Mouse (Mus musculus): ENCODE results near the gene Zcwpw1. TPM values are rescaled to one million over a fixed set of nuclear protein-coding genes. Genes with fewer than 3 reads are reported as not detected.

The Zcwpw1 gene
- polyA plus RNA-seq (2015; fragmentation: Nextera tagmentation; extraction: Ambion mirVana) = 9.2 and 10.5 TPM in 2 replicates

GRCm38 (mm10) chr5:137787151-137787928 is at the start of gene Zcwpw1, which contains the start of gene Mepce:
Gene Zcwpw1 (plus strand): TSS chr5:137787798.
Gene Mepce (minus strand): TSS chr5:137787655.

GRCm38 (mm10) chr5:137741023-137741931 is 46.3 kb upstream of the Zcwpw1 start, which contains the start of gene Nyap1:
Gene Nyap1 (minus strand): TSS chr5:137741607.

GRCm38 (mm10) chr5:137745214-137746171 is 42.1 kb upstream of the Zcwpw1 start, which contains the start of gene Tsc22d4:
Gene Tsc22d4 (plus strand): TSS chr5:137745730.

GRCm38 (mm10) chr5:137778635-137779034 is 9.0 kb upstream of the Zcwpw1 start, which contains the start of gene Ppp1r35:
Gene Ppp1r35 (plus strand): TSS chr5:137778849.

GRCm38 (mm10) chr5:137835966-137836520 is 48.4 kb downstream of the Zcwpw1 start, which contains the start of gene Pilra:
Gene Pilra (minus strand): TSS chr5:137836281.

GRCm38 (mm10) chr5:137857960-137858710 is 70.5 kb downstream of the Zcwpw1 start, which contains the start of gene Pilrb1:
Gene Pilrb1 (minus strand): TSS chr5:137858106.

GRCm38 (mm10) chr5:137871644-137872380 is 84.2 kb downstream of the Zcwpw1 start, which contains the start of gene Pilrb2:
Gene Pilrb2 (minus strand): TSS chr5:137871815.

Other genes with a start within 250 kb of the Zcwpw1 start
- 159 and 196 TPM in 2 replicates for gene Actl6b, start 234.3 kb upstream of the Zcwpw1 start, polyA plus RNA-seq (2015; fragmentation: Nextera tagmentation; extraction: Ambion mirVana)
- gene Tfr2, start 218.0 kb upstream of the Zcwpw1 start, polyA plus RNA-seq (2015; fragmentation: Nextera tagmentation; extraction: Ambion mirVana) = 9.2 and 12.8 TPM in 2 replicates
- 95.2 and 98.7 TPM in 2 replicates for gene Mospd3, start 186.7 kb upstream of the Zcwpw1 start, polyA plus RNA-seq (2015; fragmentation: Nextera tagmentation; extraction: Ambion mirVana)
- 52.0 and 67.0 TPM in 2 replicates for gene Pcolce, start 174.0 kb upstream of the Zcwpw1 start, polyA plus RNA-seq (2015; fragmentation: Nextera tagmentation; extraction: Ambion mirVana)
- 0.14 TPM in 1 of 2 replicates, not detected in the other for gene Fbxo24, start 158.8 kb upstream of the Zcwpw1 start, polyA plus RNA-seq (2015; fragmentation: Nextera tagmentation; extraction: Ambion mirVana)
- gene Lrch4, start 158.7 kb upstream of the Zcwpw1 start, polyA plus RNA-seq (2015; fragmentation: Nextera tagmentation; extraction: Ambion mirVana) = 17.9 and 18.3 TPM in 2 replicates
- 2.6 and 5.1 TPM in 2 replicates for gene Gm20605, start 158.6 kb upstream of the Zcwpw1 start, polyA plus RNA-seq (2015; fragmentation: Nextera tagmentation; extraction: Ambion mirVana)
- gene Sap25, start 146.5 kb upstream of the Zcwpw1 start, polyA plus RNA-seq (2015; fragmentation: Nextera tagmentation; extraction: Ambion mirVana) = 3.2 and 4.3 TPM in 2 replicates
- 0.13 and 0.28 TPM in 2 replicates for gene Irs3, start 142.1 kb upstream of the Zcwpw1 start, polyA plus RNA-seq (2015; fragmentation: Nextera tagmentation; extraction: Ambion mirVana)
- gene Agfg2, start 103.1 kb upstream of the Zcwpw1 start, polyA plus RNA-seq (2015; fragmentation: Nextera tagmentation; extraction: Ambion mirVana) = 23.7 and 24.8 TPM in 2 replicates
- 26.4 and 29.9 TPM in 2 replicates for gene Nyap1, start 46.2 kb upstream of the Zcwpw1 start, polyA plus RNA-seq (2015; fragmentation: Nextera tagmentation; extraction: Ambion mirVana)
- gene Tsc22d4, start 42.1 kb upstream of the Zcwpw1 start, polyA plus RNA-seq (2015; fragmentation: Nextera tagmentation; extraction: Ambion mirVana) = 413 and 448 TPM in 2 replicates
- 53.2 and 55.8 TPM in 2 replicates for gene Ppp1r35, start 8.9 kb upstream of the Zcwpw1 start, polyA plus RNA-seq (2015; fragmentation: Nextera tagmentation; extraction: Ambion mirVana)
- 14.7 and 15.7 TPM in 2 replicates for gene Mepce, start 143 bp upstream of the Zcwpw1 start, polyA plus RNA-seq (2015; fragmentation: Nextera tagmentation; extraction: Ambion mirVana)
- 0.58 and 0.71 TPM in 2 replicates for gene Pilra, start 48.5 kb downstream of the Zcwpw1 start, polyA plus RNA-seq (2015; fragmentation: Nextera tagmentation; extraction: Ambion mirVana)
- gene Pilrb1, start 70.3 kb downstream of the Zcwpw1 start, polyA plus RNA-seq (2015; fragmentation: Nextera tagmentation; extraction: Ambion mirVana) = 0.28 TPM in 1 of 2 replicates, not detected in the other
- not detected in 2 replicates for gene Pilrb2, start 84.0 kb downstream of the Zcwpw1 start, polyA plus RNA-seq (2015; fragmentation: Nextera tagmentation; extraction: Ambion mirVana)
- gene Cyp3a13, start 133.8 kb downstream of the Zcwpw1 start, polyA plus RNA-seq (2015; fragmentation: Nextera tagmentation; extraction: Ambion mirVana) = 0.05 TPM in 1 of 2 replicates, not detected in the other
- gene Gjc3, start 175.3 kb downstream of the Zcwpw1 start, polyA plus RNA-seq (2015; fragmentation: Nextera tagmentation; extraction: Ambion mirVana) = 8.3 and 8.5 TPM in 2 replicates
- not detected in 2 replicates for gene Azgp1, start 193.7 kb downstream of the Zcwpw1 start, polyA plus RNA-seq (2015; fragmentation: Nextera tagmentation; extraction: Ambion mirVana)
- not detected in 2 replicates for gene Smok3a, start 233.5 kb downstream of the Zcwpw1 start, polyA plus RNA-seq (2015; fragmentation: Nextera tagmentation; extraction: Ambion mirVana)
- gene Smok3b, start 233.6 kb downstream of the Zcwpw1 start, polyA plus RNA-seq (2015; fragmentation: Nextera tagmentation; extraction: Ambion mirVana) = 0.06 TPM in 1 of 2 replicates, not detected in the other